Mouse (Mus musculus) kidney, embryonic 14.5 days (tissue): ENCODE measurements around the gene Ipo5. TPM values are rescaled to one million over a fixed set of nuclear protein-coding genes. Genes with fewer than 3 reads are reported as not detected.

ENCODE experiments used
- ATAC-seq: fragments of 200-750 bp; cut with Nextera tagmentation; 2 replicates; pipeline ENCODE4 v1.8.0; 2017; ENCODE audit warnings: moderate number of reproducible peaks, mild to moderate bottlenecking, moderate TSS enrichment, moderate library complexity; ENCODE audit not compliant: low FRiP score, low TSS enrichment
- H3K27ac ChIP-seq: fragments of 300-500 bp; sonication (generic); 2 replicates; pipeline ENCODE4 v1.5.1; 2014; ENCODE audit warnings: low read depth, mild to moderate bottlenecking, low read length, moderate library complexity, mixed read lengths
- H3K27me3 ChIP-seq: fragments of 300-500 bp; sonication (generic); 2 replicates; pipeline ENCODE4 v1.6.1; 2014; ENCODE audit warnings: mild to moderate bottlenecking, low read length; ENCODE audit not compliant: control insufficient read depth, insufficient read depth
- H3K36me3 ChIP-seq: fragments of 300-500 bp; sonication (generic); 2 replicates; pipeline ENCODE4 v1.6.1; 2014; ENCODE audit warnings: low read length, mixed read lengths; ENCODE audit not compliant: control insufficient read depth, insufficient read depth
- H3K4me1 ChIP-seq: fragments of 300-500 bp; sonication (generic); 2 replicates; pipeline ENCODE4 v1.6.1; 2014; ENCODE audit warnings: low read length, mixed read lengths; ENCODE audit not compliant: control insufficient read depth, insufficient read depth
- H3K4me2 ChIP-seq: fragments of 300-500 bp; sonication (generic); replicated peaks from 2 replicates; pipeline ENCODE4 v1.6.1; 2014; ENCODE audit warnings: low read depth, mild to moderate bottlenecking, low read length
- H3K4me3 ChIP-seq: fragments of 300-500 bp; sonication (generic); 2 replicates; pipeline ENCODE4 v1.5.1; 2014; ENCODE audit warnings: mild to moderate bottlenecking, low read length
- H3K9ac ChIP-seq: fragments of 300-500 bp; sonication (generic); 2 replicates; pipeline ENCODE4 v1.6.1; 2014; ENCODE audit warnings: low read depth, mild to moderate bottlenecking, low read length, moderate library complexity
- H3K9me3 ChIP-seq: fragments of 300-500 bp; sonication (generic); 2 replicates; pipeline ENCODE4 v1.6.1; 2016; ENCODE audit warnings: low read length; ENCODE audit not compliant: control insufficient read depth
- WGBS: fragments of 180-500 bp; shearing (Covaris S2); extraction: QIAGEN DNeasy Blood & Tissue Kit; methylation state at CpG from one replicate; pipeline ENCODE4 v1.1.7; 2014; 5-methylcytosine and 5-hydroxymethylcytosine counted together
- polyA plus RNA-seq: library from polyadenylated mRNA; unstranded; fragments of >200 nt; fragmentation: Nextera tagmentation; extraction: Ambion mirVana; gene quantifications from 2 replicates; pipeline ENCODE4 v1.2.1, GENCODE M21; 2014

The Ipo5 gene
- polyA plus RNA-seq, 1 experiment from 2014 or later = 143 TPM

GRCm38 (mm10) chr14:120960551-120960950, 49.5 kb downstream of the Ipo5 start:
- Histone ChIP-seq H3K9ac (no peak overlapping the region), H3K9me3 (no peaks in the 10 kb centered on the region), H3K4me1 (peaks cover 5% of the 10 kb centered on the region; the same call in 1 of the 2 replicates), H3K27me3 (no peaks in the 10 kb centered on the region), H3K36me3 (no peaks in the 10 kb centered on the region), H3K4me3 (no peak overlapping the region), H3K4me2 (no peak overlapping the region), H3K27ac (no peak overlapping the region)
- 57% methylated on average over 8 of the region's 8 CpGs for WGBS
- ATAC-seq = no peak

- Histone ChIP-seq H3K36me3 (no peaks in the 10 kb centered on the region), H3K4me2 (no peak overlapping the region), H3K4me1 (peaks cover 5% of the 10 kb centered on the region; the same call in 1 of the 2 replicates), H3K9ac (no peak overlapping the region), H3K9me3 (no peaks in the 10 kb centered on the region), H3K27ac (no peak overlapping the region), H3K27me3 (no peaks in the 10 kb centered on the region), H3K4me3 (no peak overlapping the region)
- ATAC-seq = 0 out of 2 replicates have a peak, but pooled peaks have one; percentile 46
- 36% methylated on average over 5 of the region's 5 CpGs for WGBS
Observed at GRCm38 (mm10) chr14:120960991-120961390, 50.0 kb downstream of the Ipo5 start.

GRCm38 (mm10) chr14:120967072-120967471, 56.0 kb downstream of the Ipo5 start:
- H3K9me3 ChIP-seq = no peaks in the 10 kb centered on the region
- no peak overlapping the region for H3K27ac ChIP-seq
- no peak overlapping the region for H3K4me2 ChIP-seq
- no peaks in the 10 kb centered on the region for H3K4me1 ChIP-seq
- no peak for ATAC-seq
- H3K27me3 ChIP-seq = no peaks in the 10 kb centered on the region
- no peak overlapping the region for H3K9ac ChIP-seq
- 86% methylated on average over 6 of the region's 6 CpGs for WGBS
- H3K36me3 ChIP-seq = no peaks in the 10 kb centered on the region
- no peak overlapping the region for H3K4me3 ChIP-seq

GRCm38 (mm10) chr14:120968723-120969122, 57.7 kb downstream of the Ipo5 start:
- no peak overlapping the region for H3K4me3 ChIP-seq
- no peaks in the 10 kb centered on the region for H3K36me3 ChIP-seq
- no peak overlapping the region for H3K9ac ChIP-seq
- H3K4me1 ChIP-seq = no peaks in the 10 kb centered on the region
- H3K9me3 ChIP-seq = no peaks in the 10 kb centered on the region
- ATAC-seq = no peak
- WGBS = 97% methylated on average over 4 of the region's 4 CpGs
- no peak overlapping the region for H3K27ac ChIP-seq
- no peaks in the 10 kb centered on the region for H3K27me3 ChIP-seq
- H3K4me2 ChIP-seq = no peak overlapping the region

GRCm38 (mm10) chr14:120969673-120970072, 58.6 kb downstream of the Ipo5 start:
- H3K9ac ChIP-seq = no peak overlapping the region
- WGBS = 75% methylated on average over 3 of the region's 3 CpGs

GRCm38 (mm10) chr14:120970637-120971036, 59.6 kb downstream of the Ipo5 start:
- no peak for ATAC-seq
- WGBS = 85% methylated on average over 8 of the region's 8 CpGs
- H3K4me3 ChIP-seq = no peak overlapping the region
- no peak overlapping the region for H3K9ac ChIP-seq
- H3K9me3 ChIP-seq = no peaks in the 10 kb centered on the region
- no peak overlapping the region for H3K4me2 ChIP-seq
- H3K27me3 ChIP-seq = no peaks in the 10 kb centered on the region
- H3K4me1 ChIP-seq = no peaks in the 10 kb centered on the region
- no peak overlapping the region for H3K27ac ChIP-seq
- H3K36me3 ChIP-seq = no peaks in the 10 kb centered on the region

More at GRCm38 (mm10) chr14:120969673-120970072, 58.6 kb downstream of the Ipo5 start:
- H3K27ac ChIP-seq = no peak overlapping the region
- no peaks in the 10 kb centered on the region for H3K4me1 ChIP-seq
- no peak overlapping the region for H3K4me3 ChIP-seq
- no peak for ATAC-seq
- no peaks in the 10 kb centered on the region for H3K27me3 ChIP-seq
- no peaks in the 10 kb centered on the region for H3K36me3 ChIP-seq
- H3K9me3 ChIP-seq = no peaks in the 10 kb centered on the region
- no peak overlapping the region for H3K4me2 ChIP-seq

- Histone ChIP-seq H3K4me3 (no peak overlapping the region), H3K36me3 (no peaks in the 10 kb centered on the region), H3K9ac (no peak overlapping the region), H3K4me1 (no peaks in the 10 kb centered on the region), H3K4me2 (no peak overlapping the region), H3K9me3 (no peaks in the 10 kb centered on the region), H3K27ac (no peak overlapping the region), H3K27me3 (no peaks in the 10 kb centered on the region)
- ATAC-seq = no peak
- 69% methylated on average over 6 of the region's 6 CpGs for WGBS
Observed at GRCm38 (mm10) chr14:120971313-120971712, 60.3 kb downstream of the Ipo5 start.

GRCm38 (mm10) chr14:120979559-120979958, 68.5 kb downstream of the Ipo5 start:
- no peak overlapping the region for H3K27ac ChIP-seq
- no peaks in the 10 kb centered on the region for H3K27me3 ChIP-seq
- ATAC-seq = no peak
- no peaks in the 10 kb centered on the region for H3K4me1 ChIP-seq
- no peaks in the 10 kb centered on the region for H3K9me3 ChIP-seq
- H3K9ac ChIP-seq = no peak overlapping the region
- WGBS = 45% methylated on average over 3 of the region's 3 CpGs
- no peaks in the 10 kb centered on the region for H3K36me3 ChIP-seq
- no peak overlapping the region for H3K4me3 ChIP-seq
- H3K4me2 ChIP-seq = no peak overlapping the region

GRCm38 (mm10) chr14:120989126-120989525, 78.1 kb downstream of the Ipo5 start:
- Histone ChIP-seq H3K4me2 (no peak overlapping the region), H3K4me1 (no peaks in the 10 kb centered on the region), H3K27me3 (no peaks in the 10 kb centered on the region), H3K27ac (no peak overlapping the region), H3K9me3 (no peaks in the 10 kb centered on the region), H3K36me3 (no peaks in the 10 kb centered on the region), H3K4me3 (no peak overlapping the region), H3K9ac (no peak overlapping the region)
- WGBS = 40% methylated on average over 6 of the region's 6 CpGs
- peak; percentile 58 for ATAC-seq
